Mouse (Mus musculus): ENCODE results near the gene Mcpt8. TPM values are rescaled to one million over a fixed set of nuclear protein-coding genes. Genes with fewer than 3 reads are reported as not detected.
"Not testable (repeated sequence)": the region's sequence is repeated elsewhere in the genome, so short reads cannot be mapped to it uniquely, and the experiment has no call there.

Mcpt8 gene
- total RNA-seq (2014; rRNA removed) (not detected in 2 replicates), polyA plus RNA-seq (2015; fragmentation: Nextera tagmentation; extraction: Ambion mirVana) (not detected in 2 replicates)

- Histone ChIP-seq H3K4me3 (ENCODE audit: low read length) (no peak within 1 kb of the TSS), H3K9me3 (ENCODE audit: low read length) (no peaks in the 10 kb centered on the region), H3K4me2 (ENCODE audit: low read depth, low read length) (no peak within 1 kb of the TSS), H3K4me1 (ENCODE audit: insufficient read depth, low read length) (no peaks in the 10 kb centered on the region), H3K27me3 (ENCODE audit: insufficient read depth, low read length) (no peaks in the 10 kb centered on the region), H3K36me3 (ENCODE audit: insufficient read depth, low read length) (no peaks in the 10 kb centered on the region), H3K9ac (replicated peaks; ENCODE audit: low read length) (no peak within 1 kb of the TSS), H3K27ac (no peak within 1 kb of the TSS)
- ATAC-seq (no peak), DNase-seq (ENCODE audit: low spot score) (no peak)
- no peak for TF ChIP-seq CTCF (IDR thresholded peaks at IDR 0.05; ENCODE audit: low read depth)
- 100% methylated on average over 2 of the region's 2 CpGs for WGBS
Observed at GRCm38 (mm10) chr14:56085167-56085566, at the start of gene Mcpt8. Mcpt8 (minus strand) TSS chr14:56085273.

GRCm38 (mm10) chr14:56133675-56134074, 48.6 kb upstream of the Mcpt8 start:
- WGBS = 74% methylated on average over 1 of the region's 1 CpGs
- not testable (repeated sequence) for H3K9me3 ChIP-seq (ENCODE audit: low read length); H3K36me3 ChIP-seq (ENCODE audit: insufficient read depth, low read length); H3K9ac ChIP-seq (replicated peaks; ENCODE audit: low read length); H3K27me3 ChIP-seq (ENCODE audit: insufficient read depth, low read length); H3K4me3 ChIP-seq (ENCODE audit: low read length); H3K4me1 ChIP-seq (ENCODE audit: insufficient read depth, low read length); H3K27ac ChIP-seq; H3K4me2 ChIP-seq (ENCODE audit: low read depth, low read length)
- DNase-seq (ENCODE audit: low spot score) = peak; percentile 9
- ATAC-seq = peak; percentile 64; the same call in 1 of the 2 replicates

- H3K36me3 ChIP-seq (ENCODE audit: insufficient read depth, low read length); H3K4me3 ChIP-seq (ENCODE audit: low read length); H3K9me3 ChIP-seq (ENCODE audit: low read length); H3K4me1 ChIP-seq (ENCODE audit: insufficient read depth, low read length); H3K27me3 ChIP-seq (ENCODE audit: insufficient read depth, low read length); H3K4me2 ChIP-seq (ENCODE audit: low read depth, low read length); DNase-seq (ENCODE audit: low spot score); ATAC-seq; H3K27ac ChIP-seq; H3K9ac ChIP-seq (replicated peaks; ENCODE audit: low read length): not testable (repeated sequence)
- 82% methylated on average over 2 of the region's 2 CpGs for WGBS
Observed at GRCm38 (mm10) chr14:56132508-56132907, 47.4 kb upstream of the Mcpt8 start, which contains the start of gene Gzmd. Gzmd (minus strand) TSS chr14:56132608.

GRCm38 (mm10) chr14:56128341-56128740, 43.3 kb upstream of the Mcpt8 start:
- ATAC-seq = no peak
- WGBS = 42% methylated on average over 3 of the region's 3 CpGs

GRCm38 (mm10) chr14:56123516-56123915, 38.4 kb upstream of the Mcpt8 start:
- DNase-seq (ENCODE audit: low spot score) = no peak
- H3K27ac ChIP-seq = no peak overlapping the region
- no peaks in the 10 kb centered on the region for H3K27me3 ChIP-seq (ENCODE audit: insufficient read depth, low read length)
- no peak for TF ChIP-seq CTCF (IDR thresholded peaks at IDR 0.05; ENCODE audit: low read depth)
- no peaks in the 10 kb centered on the region for H3K9me3 ChIP-seq (ENCODE audit: low read length)
- H3K4me2 ChIP-seq (ENCODE audit: low read depth, low read length) = no peak overlapping the region
- H3K36me3 ChIP-seq (ENCODE audit: insufficient read depth, low read length) = no peaks in the 10 kb centered on the region
- no peak overlapping the region for H3K9ac ChIP-seq (replicated peaks; ENCODE audit: low read length)
- no peaks in the 10 kb centered on the region for H3K4me1 ChIP-seq (ENCODE audit: insufficient read depth, low read length)
- ATAC-seq = no peak
- 84% methylated on average over 3 of the region's 3 CpGs for WGBS
- no peak overlapping the region for H3K4me3 ChIP-seq (ENCODE audit: low read length)

More at GRCm38 (mm10) chr14:56128341-56128740, 43.3 kb upstream of the Mcpt8 start:
- Histone ChIP-seq H3K4me1 (ENCODE audit: insufficient read depth, low read length) (no peaks in the 10 kb centered on the region), H3K27me3 (ENCODE audit: insufficient read depth, low read length) (no peaks in the 10 kb centered on the region), H3K9me3 (ENCODE audit: low read length) (no peaks in the 10 kb centered on the region), H3K9ac (replicated peaks; ENCODE audit: low read length) (no peak overlapping the region), H3K4me2 (ENCODE audit: low read depth, low read length) (no peak overlapping the region), H3K36me3 (ENCODE audit: insufficient read depth, low read length) (no peaks in the 10 kb centered on the region), H3K4me3 (ENCODE audit: low read length) (no peak overlapping the region), H3K27ac (no peak overlapping the region)
- TF ChIP-seq CTCF (IDR thresholded peaks at IDR 0.05; ENCODE audit: low read depth) = peak; percentile 15; the same call in 1 of the 2 replicates
- DNase-seq (ENCODE audit: low spot score) = no peak

GRCm38 (mm10) chr14:56120525-56120924, 35.5 kb upstream of the Mcpt8 start, which contains the start of gene Gzme:
Gzme (minus strand) TSS chr14:56120625.
- no peak for ATAC-seq
- TF ChIP-seq CTCF (IDR thresholded peaks at IDR 0.05; ENCODE audit: low read depth) = no peak

GRCm38 (mm10) chr14:56115531-56116310, 30.6 kb upstream of the Mcpt8 start:
- not testable (repeated sequence) for H3K4me1 ChIP-seq (ENCODE audit: insufficient read depth, low read length); H3K4me2 ChIP-seq (ENCODE audit: low read depth, low read length); H3K4me3 ChIP-seq (ENCODE audit: low read length); H3K9ac ChIP-seq (replicated peaks; ENCODE audit: low read length); H3K27me3 ChIP-seq (ENCODE audit: insufficient read depth, low read length); DNase-seq (ENCODE audit: low spot score); H3K36me3 ChIP-seq (ENCODE audit: insufficient read depth, low read length); H3K9me3 ChIP-seq (ENCODE audit: low read length); H3K27ac ChIP-seq; ATAC-seq
- 93% methylated on average over 33 of the region's 33 CpGs for WGBS

More at GRCm38 (mm10) chr14:56120525-56120924, 35.5 kb upstream of the Mcpt8 start, which contains the start of gene Gzme:
- H3K4me1 ChIP-seq (ENCODE audit: insufficient read depth, low read length) = no peaks in the 10 kb centered on the region
- no peak within 1 kb of the TSS for H3K4me3 ChIP-seq (ENCODE audit: low read length)
- H3K36me3 ChIP-seq (ENCODE audit: insufficient read depth, low read length) = no peaks in the 10 kb centered on the region
- H3K4me2 ChIP-seq (ENCODE audit: low read depth, low read length) = no peak within 1 kb of the TSS
- no peak within 1 kb of the TSS for H3K27ac ChIP-seq
- H3K27me3 ChIP-seq (ENCODE audit: insufficient read depth, low read length) = no peaks in the 10 kb centered on the region
- H3K9me3 ChIP-seq (ENCODE audit: low read length) = no peaks in the 10 kb centered on the region
- no peak within 1 kb of the TSS for H3K9ac ChIP-seq (replicated peaks; ENCODE audit: low read length)
- no peak for DNase-seq (ENCODE audit: low spot score)
